Mouse (Mus musculus) forebrain, embryonic 12.5 days (tissue): ENCODE results near the gene Gcm1. TPM values are rescaled to one million over a fixed set of nuclear protein-coding genes. Genes with fewer than 3 reads are reported as not detected.

Experiments used
- ATAC-seq: fragments of 200-750 bp; cut with Nextera tagmentation; 2 replicates; pipeline ENCODE4 v1.8.0; 2017; ENCODE audit warnings: moderate TSS enrichment; ENCODE audit not compliant: low FRiP score
- H3K27ac ChIP-seq: fragments of 300-500 bp; sonication (generic); 2 replicates; pipeline ENCODE4 v1.5.1; 2016; ENCODE audit warnings: mild to moderate bottlenecking
- H3K27me3 ChIP-seq: fragments of 300-500 bp; sonication (generic); 2 replicates; pipeline ENCODE4 v1.6.1; 2016; ENCODE audit warnings: mild to moderate bottlenecking
- H3K36me3 ChIP-seq: fragments of 300-500 bp; sonication (generic); replicated peaks from 2 replicates; pipeline ENCODE4 v1.6.1; 2016; ENCODE audit warnings: mild to moderate bottlenecking
- H3K4me1 ChIP-seq: fragments of 300-500 bp; sonication (generic); 2 replicates; pipeline ENCODE4 v1.6.1; 2016
- H3K4me2 ChIP-seq: fragments of 300-500 bp; sonication (generic); 2 replicates; pipeline ENCODE4 v1.6.1; 2016; ENCODE audit warnings: mild to moderate bottlenecking, moderate library complexity
- H3K4me3 ChIP-seq: fragments of 300-500 bp; sonication (generic); replicated peaks from 2 replicates; pipeline ENCODE4 v1.5.1; 2016; ENCODE audit warnings: mild to moderate bottlenecking
- H3K9ac ChIP-seq: fragments of 300-500 bp; sonication (generic); 2 replicates; pipeline ENCODE4 v1.6.1; 2016; ENCODE audit warnings: mild to moderate bottlenecking
- H3K9me3 ChIP-seq: fragments of 300-500 bp; sonication (generic); 2 replicates; pipeline ENCODE4 v1.6.1; 2016
- WGBS: fragments of 180-500 bp; shearing (Covaris S2); methylation state at CpG from one replicate; pipeline ENCODE4 v1.1.7; 2016; 5-methylcytosine and 5-hydroxymethylcytosine counted together
- polyA plus RNA-seq: library from polyadenylated mRNA; unstranded; fragments of >200 nt; fragmentation: Nextera tagmentation; extraction: Ambion mirVana; gene quantifications from 2 replicates; pipeline ENCODE4 v1.2.1, GENCODE M21; 2016

The Gcm1 gene
- polyA plus RNA-seq, result not detected in 2 replicates

DNA sequence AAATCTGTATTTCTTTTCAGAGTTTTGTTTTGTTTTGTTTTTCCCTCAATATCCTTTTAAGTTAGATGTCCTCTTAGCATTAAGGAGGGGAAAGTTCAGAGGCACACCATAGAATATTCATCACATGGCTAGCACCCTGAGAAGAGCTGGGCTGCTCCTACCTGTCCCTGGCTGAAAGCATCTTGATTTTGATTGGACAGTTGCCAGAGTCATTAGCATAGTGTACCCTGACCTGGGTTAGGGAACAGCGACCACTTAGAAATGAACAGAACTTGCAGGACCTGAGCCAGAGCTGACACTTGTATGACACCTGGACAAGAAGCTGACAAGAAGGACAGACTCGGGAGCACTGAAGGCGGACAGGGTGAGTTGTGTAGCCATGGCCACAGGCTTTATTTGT, at the start of gene Gcm1:
Gene Gcm1 (plus strand): TSS at position 248 of the 400 bp plus-strand sequence.
- H3K9ac ChIP-seq, result no peak within 1 kb of the TSS
- 0 out of 2 replicates have a peak, but pooled peaks cover 2% of the 10 kb centered on the region for H3K4me1 ChIP-seq
- H3K27me3 ChIP-seq, result no peaks in the 10 kb centered on the region
- 68% methylated on average over 3 of the region's 3 CpGs for WGBS
- no peak within 1 kb of the TSS for H3K27ac ChIP-seq
- H3K4me2 ChIP-seq, result no peak within 1 kb of the TSS
- H3K9me3 ChIP-seq, result no peaks in the 10 kb centered on the region
- no peak within 1 kb of the TSS for H3K4me3 ChIP-seq
- no peaks in the 10 kb centered on the region for H3K36me3 ChIP-seq
- ATAC-seq, result no peak

DNA sequence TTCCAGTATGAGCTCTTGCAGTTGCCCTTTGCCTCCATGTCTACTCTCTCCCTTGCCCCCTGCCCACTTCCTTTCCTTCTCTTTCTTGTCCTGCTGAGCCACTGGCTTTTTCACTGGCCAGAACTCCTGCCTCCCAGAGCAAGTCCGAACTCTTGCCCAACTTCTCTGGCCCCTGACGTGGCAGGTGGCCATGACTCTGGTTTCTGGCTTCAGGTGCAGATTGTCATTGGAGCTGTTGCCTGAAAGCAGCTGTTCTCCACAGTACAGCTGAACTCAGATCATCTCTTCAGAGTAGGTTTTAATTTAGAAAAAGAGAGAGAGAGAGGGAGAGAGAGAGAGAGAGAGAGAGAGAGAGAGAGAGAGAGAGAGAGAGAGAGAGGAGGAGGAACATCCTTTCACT, 48.4 kb upstream of the Gcm1 start:
- no peaks in the 10 kb centered on the region for H3K4me1 ChIP-seq
- no peak overlapping the region for H3K4me2 ChIP-seq
- H3K4me3 ChIP-seq, result no peak overlapping the region
- no peaks in the 10 kb centered on the region for H3K9me3 ChIP-seq
- H3K27ac ChIP-seq, result no peak overlapping the region
- whole genome bisulfite sequencing, result 93% methylated on average over 2 of the region's 2 CpGs
- no peaks in the 10 kb centered on the region for H3K36me3 ChIP-seq
- ATAC-seq, result no peak
- no peaks in the 10 kb centered on the region for H3K27me3 ChIP-seq
- no peak overlapping the region for H3K9ac ChIP-seq

DNA sequence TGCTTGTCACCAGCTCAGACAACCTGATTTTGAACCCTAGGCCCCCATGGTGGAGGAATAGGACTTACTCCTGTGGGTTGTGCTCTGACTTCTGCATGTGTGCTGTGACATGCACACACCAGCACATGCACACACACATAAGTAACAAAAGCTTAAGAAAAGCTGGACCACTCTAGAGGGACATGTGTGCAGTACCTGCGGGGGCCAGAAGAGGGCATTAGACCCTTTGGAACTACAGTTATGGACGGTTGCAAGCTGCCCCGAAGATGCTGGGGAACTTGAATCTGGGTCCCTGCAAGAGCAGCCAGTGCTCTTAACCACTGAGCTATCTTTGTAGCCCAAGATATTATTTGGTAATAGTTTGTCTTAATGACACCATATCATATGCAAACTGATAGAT, 46.2 kb upstream of the Gcm1 start:
- no peaks in the 10 kb centered on the region for H3K27me3 ChIP-seq
- H3K9ac ChIP-seq, result no peak overlapping the region
- H3K9me3 ChIP-seq, result no peaks in the 10 kb centered on the region
- no peaks in the 10 kb centered on the region for H3K4me1 ChIP-seq
- H3K27ac ChIP-seq, result no peak overlapping the region
- ATAC-seq, result no peak
- no peak overlapping the region for H3K4me3 ChIP-seq
- no peak overlapping the region for H3K4me2 ChIP-seq
- no peaks in the 10 kb centered on the region for H3K36me3 ChIP-seq
- WGBS, result 62% methylated on average over 3 of the region's 3 CpGs

DNA sequence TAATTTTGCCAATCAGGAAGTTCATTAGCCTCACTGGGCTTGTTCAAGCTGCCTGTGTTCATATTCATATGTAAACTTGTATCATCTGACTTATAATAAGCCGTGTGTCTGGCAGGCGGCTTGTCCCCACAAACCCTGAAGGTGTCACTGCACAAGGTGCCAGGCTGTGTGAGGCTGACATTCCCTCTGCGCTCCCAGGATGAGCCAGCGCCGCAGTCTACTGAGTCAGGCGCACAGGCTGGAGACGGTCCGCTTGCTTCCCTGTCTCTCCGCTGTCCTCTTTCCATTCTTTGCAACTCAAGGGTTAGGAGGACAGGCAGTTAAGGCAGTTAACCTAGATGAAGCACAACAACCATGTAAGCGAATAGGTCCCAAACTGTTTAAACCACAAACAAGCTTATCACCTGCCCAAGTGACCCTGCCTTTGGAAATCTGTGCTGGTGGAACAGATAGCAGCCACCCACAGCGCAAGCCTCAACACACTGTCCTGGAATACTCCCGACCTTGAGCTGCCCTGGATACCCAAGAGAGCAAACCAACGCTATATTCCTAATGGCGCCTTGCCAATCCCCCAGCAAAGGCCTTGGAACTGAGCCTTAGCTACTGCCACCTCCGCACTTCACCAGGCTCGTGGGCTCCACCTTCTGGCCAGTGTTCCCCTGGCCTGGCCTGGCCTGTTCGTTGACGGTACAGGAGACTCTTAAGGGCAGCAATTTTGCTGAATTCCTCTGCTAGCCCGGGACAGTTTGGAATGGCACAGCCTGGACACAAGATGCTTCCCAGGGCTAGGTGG, 45.3 kb upstream of the Gcm1 start:
- Histone ChIP-seq H3K9me3 (no peaks in the 10 kb centered on the region), H3K4me1 (no peaks in the 10 kb centered on the region), H3K27ac (no peak overlapping the region), H3K4me2 (no peak overlapping the region), H3K36me3 (no peaks in the 10 kb centered on the region), H3K27me3 (no peaks in the 10 kb centered on the region), H3K4me3 (no peak overlapping the region), H3K9ac (no peak overlapping the region)
- 60% methylated on average over 19 of the region's 19 CpGs for WGBS
- peak; percentile 71 for ATAC-seq

DNA sequence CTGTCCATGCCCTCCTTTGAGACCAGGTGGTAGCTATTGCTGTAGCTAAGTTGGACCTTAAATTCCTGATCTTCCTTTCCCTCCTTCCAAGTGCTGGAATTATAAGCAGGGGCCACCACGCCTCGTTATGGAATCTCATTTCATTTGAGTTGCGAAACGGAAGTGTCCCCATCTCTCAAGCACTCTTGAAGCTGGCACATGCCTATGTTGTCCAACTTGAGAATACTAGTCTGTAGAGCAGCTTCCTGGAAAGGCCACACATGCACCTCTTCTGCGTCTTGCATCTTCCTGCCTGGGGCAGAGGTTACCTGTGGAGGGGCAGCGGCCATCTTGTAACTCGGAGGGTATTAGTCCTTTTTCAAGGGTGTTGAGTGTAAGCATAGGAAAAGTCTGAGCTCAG, 42.3 kb upstream of the Gcm1 start:
- no peak overlapping the region for H3K4me2 ChIP-seq
- no peaks in the 10 kb centered on the region for H3K27me3 ChIP-seq
- no peak for ATAC-seq
- 90% methylated on average over 7 of the region's 7 CpGs for WGBS
- no peaks in the 10 kb centered on the region for H3K36me3 ChIP-seq
- no peak overlapping the region for H3K9ac ChIP-seq
- H3K27ac ChIP-seq, result no peak overlapping the region
- no peaks in the 10 kb centered on the region for H3K4me1 ChIP-seq
- H3K4me3 ChIP-seq, result no peak overlapping the region
- no peaks in the 10 kb centered on the region for H3K9me3 ChIP-seq

- no peaks in the 10 kb centered on the region for H3K36me3 ChIP-seq
- no peak overlapping the region for H3K27ac ChIP-seq
- no peaks in the 10 kb centered on the region for H3K9me3 ChIP-seq
- H3K9ac ChIP-seq, result no peak overlapping the region
- no peak overlapping the region for H3K4me3 ChIP-seq
- no peak overlapping the region for H3K4me2 ChIP-seq
- no peaks in the 10 kb centered on the region for H3K27me3 ChIP-seq
- 87% methylated on average over 5 of the region's 5 CpGs for WGBS
- H3K4me1 ChIP-seq, result no peaks in the 10 kb centered on the region
- ATAC-seq, result no peak
Measured at GRCm38 (mm10) chr9:78010187-78010586, 41.5 kb upstream of the Gcm1 start.

- Histone ChIP-seq H3K9me3 (no peaks in the 10 kb centered on the region), H3K4me3 (no peak overlapping the region), H3K9ac (no peak overlapping the region), H3K4me1 (no peaks in the 10 kb centered on the region), H3K27me3 (no peaks in the 10 kb centered on the region), H3K27ac (no peak overlapping the region), H3K4me2 (no peak overlapping the region), H3K36me3 (no peaks in the 10 kb centered on the region)
- WGBS, result 90% methylated on average over 10 of the region's 10 CpGs
- ATAC-seq, result no peak
Measured at GRCm38 (mm10) chr9:78010707-78011106, 41.0 kb upstream of the Gcm1 start.

DNA sequence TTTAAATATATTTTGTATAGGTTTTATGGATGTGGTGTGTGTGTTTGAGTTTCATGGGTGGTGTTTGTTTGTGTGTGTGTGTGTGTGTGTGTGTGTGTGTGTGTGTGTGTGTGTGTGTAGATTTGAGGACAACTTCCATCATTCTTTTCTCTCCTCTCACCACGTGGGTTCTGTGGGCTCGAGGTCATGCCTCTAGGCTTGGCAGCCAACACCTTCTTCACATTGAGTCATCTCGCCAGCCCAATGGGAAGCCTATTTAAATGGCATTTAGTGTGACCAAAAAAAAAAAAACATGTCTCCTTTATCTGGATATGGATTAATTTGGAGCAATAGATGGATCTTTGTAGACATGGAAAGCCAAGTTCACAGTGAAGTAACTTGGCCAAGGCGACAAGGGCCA, 39.7 kb upstream of the Gcm1 start:
- H3K27me3 ChIP-seq, result no peaks in the 10 kb centered on the region
- no peaks in the 10 kb centered on the region for H3K4me1 ChIP-seq
- no peaks in the 10 kb centered on the region for H3K36me3 ChIP-seq
- H3K9ac ChIP-seq, result no peak overlapping the region
- WGBS, result 96% methylated on average over 4 of the region's 4 CpGs
- H3K4me3 ChIP-seq, result no peak overlapping the region
- no peak overlapping the region for H3K4me2 ChIP-seq
- ATAC-seq, result no peak
- H3K27ac ChIP-seq, result no peak overlapping the region
- no peaks in the 10 kb centered on the region for H3K9me3 ChIP-seq

GRCm38 (mm10) chr9:78012681-78013080, 39.0 kb upstream of the Gcm1 start:
- Histone ChIP-seq H3K9ac (no peak overlapping the region), H3K4me3 (no peak overlapping the region), H3K36me3 (no peaks in the 10 kb centered on the region), H3K9me3 (no peaks in the 10 kb centered on the region), H3K4me2 (no peak overlapping the region), H3K27ac (no peak overlapping the region), H3K27me3 (no peaks in the 10 kb centered on the region), H3K4me1 (no peaks in the 10 kb centered on the region)
- no peak for ATAC-seq
- WGBS, result 85% methylated on average over 5 of the region's 5 CpGs

- Histone ChIP-seq H3K4me3 (no peak overlapping the region), H3K27ac (no peak overlapping the region), H3K9ac (no peak overlapping the region), H3K36me3 (no peaks in the 10 kb centered on the region), H3K4me2 (no peak overlapping the region), H3K27me3 (no peaks in the 10 kb centered on the region), H3K9me3 (no peaks in the 10 kb centered on the region), H3K4me1 (peaks cover 6% of the 10 kb centered on the region; the same call in 1 of the 2 replicates)
- no peak for ATAC-seq
- WGBS, result 39% methylated on average over 1 of the region's 1 CpGs
Measured at GRCm38 (mm10) chr9:78013813-78014212, 37.9 kb upstream of the Gcm1 start.

GRCm38 (mm10) chr9:78015816-78016215, 35.9 kb upstream of the Gcm1 start:
- H3K27me3 ChIP-seq, result no peaks in the 10 kb centered on the region
- H3K4me3 ChIP-seq, result no peak overlapping the region
- no peak overlapping the region for H3K27ac ChIP-seq
- H3K9me3 ChIP-seq, result no peaks in the 10 kb centered on the region
- ATAC-seq, result no peak
- no peak overlapping the region for H3K4me2 ChIP-seq
- H3K4me1 ChIP-seq, result peaks cover 9% of the 10 kb centered on the region
- 91% methylated on average over 7 of the region's 7 CpGs for WGBS
- H3K9ac ChIP-seq, result no peak overlapping the region
- no peaks in the 10 kb centered on the region for H3K36me3 ChIP-seq

DNA sequence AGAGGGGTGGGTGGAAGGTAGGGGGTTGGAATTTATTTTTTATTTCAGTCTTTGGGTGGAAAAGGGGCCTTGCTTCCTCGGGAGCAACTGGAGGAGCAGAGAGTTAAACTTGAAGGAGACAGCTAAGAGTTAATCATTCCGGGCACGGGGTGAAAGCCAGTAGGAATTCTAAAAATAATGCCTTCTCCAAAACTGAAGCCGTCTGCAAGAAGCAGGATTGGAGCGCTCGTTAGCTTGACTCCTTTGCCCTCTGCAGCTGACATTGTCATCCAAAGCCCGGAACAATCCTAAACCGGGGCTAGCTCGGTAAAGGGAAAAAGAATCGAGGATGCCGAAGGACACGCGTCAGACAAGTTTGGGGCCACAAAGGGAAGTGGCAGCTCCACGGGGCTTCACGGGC, 35.4 kb upstream of the Gcm1 start:
- no peak overlapping the region for H3K27ac ChIP-seq
- no peaks in the 10 kb centered on the region for H3K9me3 ChIP-seq
- peaks cover 14% of the 10 kb centered on the region for H3K4me1 ChIP-seq
- no peak overlapping the region for H3K4me3 ChIP-seq
- 61% methylated on average over 15 of the region's 15 CpGs for WGBS
- 0 out of 2 replicates have a peak, but pooled peaks cover under 1% of the 10 kb centered on the region for H3K27me3 ChIP-seq
- H3K4me2 ChIP-seq, result no peak overlapping the region
- ATAC-seq, result no peak
- H3K36me3 ChIP-seq, result no peaks in the 10 kb centered on the region
- no peak overlapping the region for H3K9ac ChIP-seq

DNA sequence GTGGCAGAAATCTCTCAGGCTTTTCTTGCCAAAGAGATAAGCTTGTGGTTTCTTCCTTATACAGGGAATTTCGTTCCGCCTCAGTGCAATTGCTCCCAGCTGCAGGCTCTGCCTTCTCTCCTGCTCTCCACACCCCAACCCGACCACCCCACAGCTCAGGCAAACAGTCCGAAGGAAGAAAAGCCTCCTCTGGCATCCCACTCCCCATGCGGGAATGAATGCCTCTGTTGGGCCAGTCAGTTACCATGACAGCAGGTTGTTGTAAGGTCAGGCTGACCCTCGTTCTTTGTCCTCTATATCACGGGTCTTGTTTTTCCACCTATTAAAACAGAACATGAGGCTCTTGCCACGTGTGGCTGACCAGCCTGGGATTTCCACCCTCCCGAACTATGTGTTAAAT, 30.5 kb upstream of the Gcm1 start:
- H3K27me3 ChIP-seq, result 0 out of 2 replicates have a peak, but pooled peaks cover 3% of the 10 kb centered on the region
- no peaks in the 10 kb centered on the region for H3K9me3 ChIP-seq
- no peak overlapping the region for H3K4me2 ChIP-seq
- ATAC-seq, result peak; percentile 60; the same call in 1 of the 2 replicates
- H3K27ac ChIP-seq, result no peak overlapping the region
- H3K4me1 ChIP-seq, result peaks cover 16% of the 10 kb centered on the region
- no peak overlapping the region for H3K4me3 ChIP-seq
- H3K9ac ChIP-seq, result no peak overlapping the region
- no peaks in the 10 kb centered on the region for H3K36me3 ChIP-seq
- WGBS, result 11% methylated on average over 9 of the region's 9 CpGs
